Mouse (Mus musculus) hindlimb bud, embryonic 11.5 days (tissue): ENCODE measurements around the gene Mbnl2.

Source experiments
- DNase-seq: peaks from one replicate; pipeline ENCODE4 v3.0.0-alpha.2; 2012; ENCODE audit warnings: low read depth, low spot score; ENCODE audit errors: extremely low spot score

The Mbnl2 gene

GRCm38 (mm10) chr14:120378002-120378401, 102.5 kb downstream of the Mbnl2 start:
- DNase-seq, result no peak

GRCm38 (mm10) chr14:120379716-120380115, 104.2 kb downstream of the Mbnl2 start:
- DNase-seq, result no peak

GRCm38 (mm10) chr14:120381378-120382134, 106.1 kb downstream of the Mbnl2 start:
- DNase-seq, result no peak

- DNase-seq, result no peak
These were observed 106.7 kb downstream of the Mbnl2 start for GRCm38 (mm10) chr14:120382179-120382578.

GRCm38 (mm10) chr14:120383186-120383851, 107.8 kb downstream of the Mbnl2 start:
- DNase-seq, result no peak

GRCm38 (mm10) chr14:120384615-120385014, 109.1 kb downstream of the Mbnl2 start:
- DNase-seq, result no peak

- no peak for DNase-seq
These were observed 111.8 kb downstream of the Mbnl2 start for GRCm38 (mm10) chr14:120387293-120387692.

- no peak for DNase-seq
These were observed 113.6 kb downstream of the Mbnl2 start for GRCm38 (mm10) chr14:120388818-120389691.

- no peak for DNase-seq
These were observed 114.9 kb downstream of the Mbnl2 start for GRCm38 (mm10) chr14:120390231-120390944.

GRCm38 (mm10) chr14:120391701-120392100, 116.2 kb downstream of the Mbnl2 start:
- DNase-seq, result no peak

- no peak for DNase-seq
These were observed 117.0 kb downstream of the Mbnl2 start for GRCm38 (mm10) chr14:120392441-120392840.

GRCm38 (mm10) chr14:120393441-120393840, 118.0 kb downstream of the Mbnl2 start:
- no peak for DNase-seq

- DNase-seq, result no peak
These were observed 118.7 kb downstream of the Mbnl2 start for GRCm38 (mm10) chr14:120394216-120394615.

- no peak for DNase-seq
These were observed 119.4 kb downstream of the Mbnl2 start for GRCm38 (mm10) chr14:120394827-120395226.

- DNase-seq, result no peak
These were observed 120.0 kb downstream of the Mbnl2 start for GRCm38 (mm10) chr14:120395501-120395900.

GRCm38 (mm10) chr14:120397871-120398647, 122.6 kb downstream of the Mbnl2 start:
- peak; percentile 28 for DNase-seq

GRCm38 (mm10) chr14:120399614-120400013, 124.1 kb downstream of the Mbnl2 start:
- no peak for DNase-seq

- DNase-seq, result no peak
These were observed 125.7 kb downstream of the Mbnl2 start for GRCm38 (mm10) chr14:120401158-120401557.

- no peak for DNase-seq
These were observed 127.2 kb downstream of the Mbnl2 start for GRCm38 (mm10) chr14:120402715-120403114.

GRCm38 (mm10) chr14:120404364-120404763, 128.9 kb downstream of the Mbnl2 start:
- no peak for DNase-seq
